21 mouse cellular contexts compared by ENCODE assay signal in genomic region chr8:44767271-44767670, GRCm38 (mm10).
DNase-seq lines count a peak whose midpoint lies in the region; ATAC-seq and TF ChIP-seq lines count a peak whose summit lies in the region.
"Had no signal": no experiment of that assay in that cellular context is flagged by ENCODE, and none has a peak within 500 bp of the region (broad histone marks: within the 10 kb centered on the region; RNA-seq: fewer than 3 reads in every experiment).

No protein-coding gene starts in this region.

- H3K4me2 ChIP-seq in lung, embryonic 14.5 days, result no peak overlapping the region
- H3K4me2 ChIP-seq in embryonic facial prominence, embryonic 13.5 days, result no peak overlapping the region
- H3K4me2 ChIP-seq: heart, embryonic 12.5 days; hindbrain, embryonic 13.5 days; liver, embryonic 12.5 days; midbrain, embryonic 11.5 days; neural tube, embryonic 12.5 days had no signal

- H3K27me3 ChIP-seq in lung, embryonic 14.5 days (ENCODE audit: insufficient read depth, low read length), result no peaks in the 10 kb centered on the region
- no peaks in the 10 kb centered on the region for H3K27me3 ChIP-seq in embryonic facial prominence, embryonic 13.5 days
- H3K27me3 ChIP-seq: heart, embryonic 12.5 days; hindbrain, embryonic 13.5 days; liver, embryonic 12.5 days; neural tube, embryonic 12.5 days had no signal

- no peak for TF ChIP-seq CTCF in lung, embryonic 14.5 days (IDR thresholded peaks at IDR 0.05; ENCODE audit: low read depth)

- intact Hi-C loops in gastrocnemius, postnatal 14 days (cut with DNase I; ENCODE audit: low total_unique reads), result no loop called here

- H3K9ac ChIP-seq in lung, embryonic 14.5 days, result no peak overlapping the region
- H3K9ac ChIP-seq in embryonic facial prominence, embryonic 13.5 days, result no peak overlapping the region
- H3K9ac ChIP-seq: heart, embryonic 12.5 days; hindbrain, embryonic 13.5 days; liver, embryonic 12.5 days; neural tube, embryonic 12.5 days had no signal

- H3K27ac ChIP-seq in lung, embryonic 14.5 days (ENCODE audit: low read depth), result no peak overlapping the region
- H3K27ac ChIP-seq in embryonic facial prominence, embryonic 13.5 days, result peak overlapping the region; percentile 41; the same call in 1 of the 2 replicates
- H3K27ac ChIP-seq: hindbrain, embryonic 13.5 days; liver, embryonic 12.5 days; macrophage; neural tube, embryonic 12.5 days had no signal

- no peaks in the 10 kb centered on the region for H3K4me1 ChIP-seq in lung, embryonic 14.5 days (ENCODE audit: insufficient read depth)
- peaks cover 16% of the 10 kb centered on the region for H3K4me1 ChIP-seq in embryonic facial prominence, embryonic 13.5 days
- H3K4me1 ChIP-seq: hindbrain, embryonic 13.5 days; liver, embryonic 12.5 days; neural tube, embryonic 12.5 days had no signal

- H3K4me3 ChIP-seq in lung, embryonic 14.5 days (ENCODE audit: low read depth, low read length), result no peak overlapping the region
- H3K4me3 ChIP-seq in embryonic facial prominence, embryonic 13.5 days, result no peak overlapping the region
- H3K4me3 ChIP-seq: heart, embryonic 12.5 days; hindbrain, embryonic 13.5 days; liver, embryonic 12.5 days; neural tube, embryonic 12.5 days had no signal

- no peaks in the 10 kb centered on the region for H3K36me3 ChIP-seq in lung, embryonic 14.5 days (ENCODE audit: insufficient read depth)
- H3K36me3 ChIP-seq in embryonic facial prominence, embryonic 13.5 days, result no peaks in the 10 kb centered on the region
- H3K36me3 ChIP-seq: heart, embryonic 12.5 days; hindbrain, embryonic 13.5 days; liver, embryonic 12.5 days; neural tube, embryonic 12.5 days had no signal

- ATAC-seq in lung, embryonic 14.5 days (ENCODE audit: insufficient read depth), result no peak
- ATAC-seq in embryonic facial prominence, embryonic 13.5 days (ENCODE audit: insufficient number of reproducible peaks, insufficient read depth, low FRiP score, low TSS enrichment, low read depth), result no peak
- ATAC-seq: forebrain, embryonic 16.5 days; intestine, embryonic 16.5 days; liver, embryonic 12.5 days had no signal

- peak; percentile 17 for DNase-seq in gastrocnemius, postnatal 14 days
- no peak for DNase-seq in gastrocnemius, adult 18-20 months (ENCODE audit: low spot score)
- peak; percentile 6 for DNase-seq in lung, embryonic 14.5 days
- no peak for DNase-seq in lung, postnatal 14 days
- DNase-seq in telencephalon, adult 2 months (ENCODE audit: low read depth, low spot score), result peak; percentile 13
- DNase-seq in urinary bladder, postnatal 10 days (ENCODE audit: low spot score), result no peak
- DNase-seq: cerebellum, adult 8-10 months; kidney, postnatal 14 days; left cerebral cortex, postnatal 4 days; lung, adult 2 months; spleen, adult 18-20 months; thymus, postnatal 4 days had no signal

- 66% methylated on average over 4 of the region's 4 CpGs for WGBS in lung, embryonic 14.5 days
- WGBS in embryonic facial prominence, embryonic 13.5 days, result 25% methylated on average over 4 of the region's 4 CpGs

- H3K9me3 ChIP-seq in lung, embryonic 14.5 days (ENCODE audit: low read depth, low read length), result no peaks in the 10 kb centered on the region
- no peaks in the 10 kb centered on the region for H3K9me3 ChIP-seq in embryonic facial prominence, embryonic 13.5 days
- H3K9me3 ChIP-seq: heart, embryonic 12.5 days; hindbrain, embryonic 13.5 days; liver, embryonic 12.5 days; neural tube, embryonic 12.5 days had no signal

Comparison
In these comparisons a context has a peak if more than half of its experiments do, and no peak if none do; other contexts are left out.
1. DNase-seq: peak in gastrocnemius, postnatal 14 days (single experiment), lung, embryonic 14.5 days (single experiment) and telencephalon, adult 2 months (single experiment); none in gastrocnemius, adult 18-20 months (single experiment), lung, postnatal 14 days (single experiment) and urinary bladder, postnatal 10 days (single experiment).